Mouse (Mus musculus): ENCODE data around the gene 3110009E18Rik.

DNA sequence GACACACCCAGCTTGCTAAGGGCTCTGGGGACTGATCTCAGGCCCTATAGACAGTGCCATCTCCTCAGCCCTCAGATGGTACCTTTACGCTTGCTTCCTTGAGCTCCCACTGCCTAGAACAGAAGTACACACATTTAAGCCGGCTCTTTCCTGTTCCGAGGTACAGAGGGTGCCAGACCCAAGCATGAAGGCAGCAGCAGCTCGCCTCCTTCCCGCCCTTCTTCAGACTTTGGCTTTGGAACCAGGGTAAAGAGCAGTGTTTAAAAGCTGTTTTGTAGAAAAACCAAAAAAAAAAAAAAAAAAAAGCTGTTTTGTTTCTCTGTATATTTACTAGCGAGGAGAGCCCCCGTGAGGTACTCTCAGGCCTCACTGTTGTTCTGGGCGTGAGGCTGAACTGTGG is 9.2 kb upstream of the 3110009E18Rik start:
- TF ChIP-seq CTCF (IDR thresholded peaks at IDR 0.05; ENCODE audit: low read depth) (no peak), EP300 (IDR thresholded peaks at IDR 0.05; ENCODE audit: low read depth) (no peak)

Data from liver, embryonic 14.5 days (tissue).